Mouse (Mus musculus) C2C12 (cell line): ENCODE measurements at regions not wholly inside any gene's neighbourhood (a gene's known extent, or its start where the extent isn't known, plus 50 kb on each side); places are given as distances from the start of the nearest gene placed in this dataset.

Source experiments
- CTCF ChIP-seq: IDR thresholded peaks from one replicate; pipeline ENCODE4 v1.5.1; 2011; ENCODE audit not compliant: control insufficient read depth, insufficient read depth, insufficient read length
- MAX ChIP-seq: IDR thresholded peaks from one replicate; pipeline ENCODE4 v1.6.1; 2011; ENCODE audit warnings: mild to moderate bottlenecking, control low read depth
- MYOD1 ChIP-seq: IDR thresholded peaks from one replicate; pipeline ENCODE4 v1.6.1; 2011; ENCODE audit warnings: low read depth; ENCODE audit not compliant: control insufficient read depth, insufficient read length
- MYOG ChIP-seq: IDR thresholded peaks from one replicate; pipeline ENCODE4 v1.6.1; 2011; ENCODE audit not compliant: control insufficient read depth, insufficient read length; ENCODE audit errors: extremely low read depth
- USF1 ChIP-seq: IDR thresholded peaks from one replicate; pipeline ENCODE4 v1.6.1; 2011; ENCODE audit warnings: low read depth, mild to moderate bottlenecking, control low read depth, moderate library complexity

DNA sequence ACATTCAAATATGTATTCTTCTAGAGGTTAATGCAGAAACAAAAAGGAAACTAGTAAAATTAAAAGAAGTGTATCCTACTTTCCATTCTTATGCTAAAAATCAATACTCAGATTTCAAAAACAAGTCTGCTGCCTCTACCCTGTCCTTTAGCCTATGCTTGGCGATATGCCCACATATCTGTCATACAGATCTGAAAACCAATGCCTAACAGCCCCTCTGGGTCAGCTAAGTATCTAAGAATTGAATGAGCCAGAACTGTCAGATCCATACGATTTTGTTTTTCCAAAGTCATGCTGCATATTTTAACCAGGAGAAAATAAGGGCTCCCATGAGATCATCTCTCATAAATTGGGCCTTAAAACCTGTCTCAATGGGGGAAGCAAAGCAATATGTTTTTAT is 395.7 kb upstream of the Gm10306 start:
- TF ChIP-seq MYOD1 (no peak), CTCF (no peak), MYOG (no peak), MAX (no peak), USF1 (no peak)
